Mouse (Mus musculus) MEL (cell line): ENCODE measurements around the gene Trat1.

Experiments used
- CTCF ChIP-seq, 3 experiments: IDR thresholded peaks in 2 of 3; conservative IDR thresholded peaks in 1 of 3; 2 replicates each; pipeline ENCODE4 v1.5.1; 2011 to 2012; ENCODE audit warnings: low read length in 3 of 3, low read depth in 2 of 3, mild to moderate bottlenecking in 2 of 3, improper control_type of control experiment in 1 of 3, inconsistent platforms in 1 of 3, mixed read lengths in 1 of 3, moderate library complexity in 1 of 3; ENCODE audit not compliant: control insufficient read depth in 1 of 3, insufficient read depth in 1 of 3, poor library complexity in 1 of 3, severe bottlenecking in 1 of 3
- ELF1 ChIP-seq: IDR thresholded peaks from 2 replicates; pipeline ENCODE4 v1.6.1; 2014; ENCODE audit warnings: low read depth, mild to moderate bottlenecking, inconsistent platforms, low read length, improper control_type of control experiment, moderate library complexity
- EP300 ChIP-seq, 2 experiments: IDR thresholded peaks; 2 replicates each; pipeline ENCODE4 v1.6.1; 2011; ENCODE audit warnings: improper control_type of control experiment in 2 of 2, low read length in 2 of 2, low read depth in 1 of 2, mild to moderate bottlenecking in 1 of 2
- GATA1 ChIP-seq: IDR thresholded peaks from 2 replicates; pipeline ENCODE4 v1.6.1; 2011; ENCODE audit warnings: low read depth, low read length, improper control_type of control experiment
- MAX ChIP-seq: IDR thresholded peaks from 2 replicates; pipeline ENCODE4 v1.6.1; 2011; ENCODE audit warnings: low read length, improper control_type of control experiment
- NELFE ChIP-seq: IDR thresholded peaks from 2 replicates; pipeline ENCODE4 v1.6.1; 2011; ENCODE audit warnings: low read depth, low read length, improper control_type of control experiment
- POLR2A ChIP-seq, 2 experiments: IDR thresholded peaks; 2 replicates each; pipeline ENCODE4 v1.6.1; 2011 to 2012; ENCODE audit warnings: low read length in 2 of 2, mild to moderate bottlenecking in 2 of 2, control low read depth in 1 of 2, improper control_type of control experiment in 1 of 2, low read depth in 1 of 2, moderate library complexity in 1 of 2; ENCODE audit not compliant: control insufficient read depth in 1 of 2, insufficient read depth in 1 of 2, poor library complexity in 1 of 2
- POLR2AphosphoS2 ChIP-seq: IDR thresholded peaks from 2 replicates; pipeline ENCODE4 v1.6.1; 2011; ENCODE audit warnings: low read length, improper control_type of control experiment
- RAD21 ChIP-seq: IDR thresholded peaks from 2 replicates; pipeline ENCODE4 v1.6.1; 2011; ENCODE audit warnings: mild to moderate bottlenecking, low read depth, low read length, improper control_type of control experiment
- TBP ChIP-seq: IDR thresholded peaks from 2 replicates; pipeline ENCODE4 v1.8.0; 2011; ENCODE audit warnings: low read depth, low read length, improper control_type of control experiment
- UBTF ChIP-seq: IDR thresholded peaks from 2 replicates; pipeline ENCODE4 v1.6.1; 2012; ENCODE audit warnings: low read depth, mild to moderate bottlenecking, inconsistent platforms, low read length, improper control_type of control experiment, moderate library complexity, borderline replicate concordance; ENCODE audit not compliant: insufficient read depth
- ZC3H11A ChIP-seq: IDR thresholded peaks from 2 replicates; pipeline ENCODE4 v1.6.1; 2012; ENCODE audit warnings: low read depth, mild to moderate bottlenecking, inconsistent platforms, low read length, improper control_type of control experiment
- ZNF384 ChIP-seq: IDR thresholded peaks from 2 replicates; pipeline ENCODE4 v1.6.1; 2012; ENCODE audit warnings: low read depth, mild to moderate bottlenecking, inconsistent platforms, low read length, improper control_type of control experiment

DNA sequence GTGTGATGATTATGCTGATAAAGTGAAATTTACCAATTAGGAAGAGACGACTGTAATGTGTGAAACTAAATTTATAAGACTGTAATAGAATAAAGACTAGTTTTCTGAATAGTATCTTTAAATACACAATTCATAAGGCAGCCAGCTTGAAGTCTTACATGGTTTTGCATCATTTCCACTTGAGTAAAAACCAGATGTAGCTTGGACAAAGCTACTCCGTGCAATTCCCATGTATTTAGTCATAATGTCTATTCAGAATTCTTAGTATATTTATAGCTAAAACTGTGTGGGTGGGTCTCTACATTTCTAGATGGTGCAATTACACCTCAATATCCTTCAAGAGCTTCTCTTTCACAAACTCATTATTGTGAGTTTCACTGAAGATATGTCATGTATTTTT is 33.4 kb downstream of the Trat1 start:
- TF ChIP-seq RAD21 (no peak), GATA1 (no peak), EP300 (IDR thresholded peaks at IDR 0.05; ENCODE audit: low read depth in 1 of 2, low read length in 2 of 2) (no peak), ELF1 (no peak), CTCF (IDR thresholded peaks at IDR 0.05 in 2 of 3, conservative IDR thresholded peaks at IDR 0.05 in 1 of 3; ENCODE audit: control insufficient read depth in 1 of 3, insufficient read depth in 1 of 3, low read depth in 2 of 3, low read length in 3 of 3, poor library complexity in 1 of 3, severe bottlenecking in 1 of 3) (no peak), POLR2A (IDR thresholded peaks at IDR 0.05; ENCODE audit: control insufficient read depth in 1 of 2, insufficient read depth in 1 of 2, low read depth in 1 of 2, low read length in 2 of 2, poor library complexity in 1 of 2) (no peak), NELFE (no peak), POLR2AphosphoS2 (no peak), ZC3H11A (no peak), TBP (no peak), ZNF384 (no peak), MAX (no peak), UBTF (no peak)
